Mouse (Mus musculus): Measurements from ENCODE around the gene Gpr152.

DNA sequence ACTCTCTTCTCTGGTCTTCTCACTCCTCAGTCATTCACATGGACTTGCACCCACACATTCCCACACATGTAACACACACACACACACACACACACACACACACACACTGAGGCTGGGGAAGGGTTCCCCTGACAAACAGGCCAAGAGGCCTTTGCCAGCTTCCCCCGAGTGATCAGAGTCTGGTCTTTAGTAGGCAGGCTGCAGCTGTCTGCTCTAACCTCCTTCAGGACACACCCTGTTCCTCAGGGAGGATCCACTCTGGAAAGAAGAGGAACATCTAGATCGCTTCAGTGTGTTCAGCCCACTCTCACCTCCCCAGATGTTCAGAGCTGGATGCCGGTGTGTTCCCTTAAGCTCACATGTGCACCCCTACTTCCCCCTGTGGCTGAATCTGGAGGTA, 45.2 kb upstream of the Gpr152 start:
- TF ChIP-seq CTCF (IDR thresholded peaks at IDR 0.05; ENCODE audit: low read depth) (no peak), EP300 (IDR thresholded peaks at IDR 0.05; ENCODE audit: low read depth) (no peak)

Data from liver, embryonic 14.5 days (tissue).